Mouse (Mus musculus) myocyte (in vitro differentiated cells): ENCODE results near the gene Emx1. TPM values are rescaled to one million over a fixed set of nuclear protein-coding genes. Genes with fewer than 3 reads are reported as not detected.

Experiments used
- H3K27me3 ChIP-seq: one replicate; pipeline ENCODE4 v1.6.1; 2011; ENCODE audit not compliant: control insufficient read depth, insufficient read depth, insufficient read length
- H3K36me3 ChIP-seq: one replicate; pipeline ENCODE4 v1.6.1; 2011; ENCODE audit not compliant: control insufficient read depth, insufficient read depth
- H3K4me2 ChIP-seq: one replicate; pipeline ENCODE4 v1.6.1; 2011; ENCODE audit warnings: low read depth, control low read depth
- H3K4me3 ChIP-seq: one replicate; pipeline ENCODE4 v1.5.1; 2011; ENCODE audit warnings: mild to moderate bottlenecking, control low read depth, moderate library complexity
- H3K79me2 ChIP-seq: one replicate; pipeline ENCODE4 v1.6.1; 2011; ENCODE audit not compliant: control insufficient read depth, insufficient read depth
- H3ac ChIP-seq: one replicate; pipeline ENCODE4 v1.6.1; 2011; ENCODE audit not compliant: control insufficient read depth, insufficient read length
- CEBPB ChIP-seq: IDR thresholded peaks from 2 replicates; pipeline ENCODE4 v1.6.1; 2011; ENCODE audit warnings: mild to moderate bottlenecking, moderate library complexity; ENCODE audit not compliant: poor library complexity, insufficient read depth, severe bottlenecking
- E2F4 ChIP-seq: IDR thresholded peaks from one replicate; pipeline ENCODE4 v1.6.1; 2011; ENCODE audit warnings: mild to moderate bottlenecking, control low read depth, moderate library complexity; ENCODE audit not compliant: insufficient read depth
- MAX ChIP-seq: IDR thresholded peaks from one replicate; pipeline ENCODE4 v1.6.1; 2011; ENCODE audit warnings: low read depth, mild to moderate bottlenecking, control low read depth
- MYOD1 ChIP-seq, 3 experiments: IDR thresholded peaks; one replicate each; pipeline ENCODE4 v1.6.1; 2011; ENCODE audit warnings: control low read depth in 2 of 3, low read depth in 2 of 3, mild to moderate bottlenecking in 2 of 3, moderate library complexity in 1 of 3; ENCODE audit not compliant: insufficient read length in 2 of 3, control insufficient read depth in 1 of 3
- MYOG ChIP-seq, 3 experiments: IDR thresholded peaks; one replicate each; pipeline ENCODE4 v1.6.1; 2011; ENCODE audit warnings: control low read depth in 2 of 3, low read depth in 2 of 3, mild to moderate bottlenecking in 2 of 3; ENCODE audit not compliant: insufficient read length in 2 of 3, control insufficient read depth in 1 of 3, insufficient read depth in 1 of 3
- POLR2A ChIP-seq: IDR thresholded peaks from one replicate; pipeline ENCODE4 v1.6.1; 2011; ENCODE audit warnings: low read depth, mild to moderate bottlenecking, control low read depth, moderate library complexity; ENCODE audit not compliant: insufficient read length
- POLR2AphosphoS2 ChIP-seq: IDR thresholded peaks from one replicate; pipeline ENCODE4 v1.6.1; 2011; ENCODE audit warnings: low read depth, control low read depth; ENCODE audit not compliant: insufficient read length
- REST ChIP-seq: IDR thresholded peaks from one replicate; pipeline ENCODE4 v1.6.1; 2011; ENCODE audit warnings: mild to moderate bottlenecking, control low read depth, moderate library complexity; ENCODE audit not compliant: insufficient read depth, insufficient read length
- SRF ChIP-seq: IDR thresholded peaks from one replicate; pipeline ENCODE4 v1.6.1; 2011; ENCODE audit warnings: low read depth; ENCODE audit not compliant: control insufficient read depth, insufficient read length
- TCF12 ChIP-seq: IDR thresholded peaks from one replicate; pipeline ENCODE4 v1.6.1; 2011; ENCODE audit warnings: mild to moderate bottlenecking, control low read depth; ENCODE audit not compliant: poor library complexity, insufficient read depth, severe bottlenecking
- TCF3 ChIP-seq: IDR thresholded peaks from one replicate; pipeline ENCODE4 v1.6.1; 2011; ENCODE audit warnings: low read depth, control low read depth; ENCODE audit not compliant: insufficient read length
- USF1 ChIP-seq: IDR thresholded peaks from one replicate; pipeline ENCODE4 v1.6.1; 2011; ENCODE audit warnings: low read depth, mild to moderate bottlenecking, control low read depth, moderate library complexity
- polyA plus RNA-seq: library from polyadenylated mRNA; unstranded; fragments of >200 nt; fragmentation: generic; extraction: Trizol; gene quantifications from one replicate; pipeline ENCODE4 v1.2.1, GENCODE M21; 2012; ENCODE audit warnings: missing spikeins

The Emx1 gene
- polyA plus RNA-seq, 1 experiment, result not detected

DNA sequence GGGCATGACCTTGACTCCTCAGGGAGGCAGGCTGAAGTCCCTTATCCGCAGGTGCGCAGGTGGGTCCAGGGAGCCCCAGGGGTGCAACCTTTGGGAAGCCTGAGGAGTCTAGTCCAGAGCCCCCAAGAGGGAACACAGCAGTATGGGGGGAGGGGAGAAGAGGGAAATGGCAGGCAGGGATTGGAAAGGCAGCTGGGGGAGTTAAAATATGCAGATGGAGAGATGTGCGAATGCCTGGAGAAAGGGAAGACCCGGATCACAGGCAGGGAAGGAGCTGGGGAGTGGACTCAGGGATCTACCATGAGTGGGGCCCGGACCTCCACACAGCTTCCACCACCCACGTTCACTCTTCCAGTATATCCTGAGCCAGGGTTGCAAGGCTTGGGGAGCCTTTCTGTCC, 44.2 kb downstream of the Emx1 start:
- H3K4me3 ChIP-seq, result no peak overlapping the region
- no peaks in the 10 kb centered on the region for H3K79me2 ChIP-seq
- TF ChIP-seq TCF3, result no peak
- TF ChIP-seq SRF, result no peak
- no peak for TF ChIP-seq REST
- no peak for TF ChIP-seq E2F4
- no peak for TF ChIP-seq CEBPB
- TF ChIP-seq MAX, result no peak
- no peak for TF ChIP-seq USF1
- no peak for TF ChIP-seq TCF12
- TF ChIP-seq MYOD1 (IDR thresholded peaks at IDR 0.05; ENCODE audit: control insufficient read depth in 1 of 3, insufficient read length in 2 of 3, low read depth in 2 of 3), result no peak
- no peak for TF ChIP-seq POLR2A
- no peak for TF ChIP-seq MYOG (IDR thresholded peaks at IDR 0.05; ENCODE audit: control insufficient read depth in 1 of 3, insufficient read depth in 1 of 3, insufficient read length in 2 of 3, low read depth in 2 of 3)
- TF ChIP-seq POLR2AphosphoS2, result no peak
- no peak overlapping the region for H3K4me2 ChIP-seq
- H3ac ChIP-seq, result no peak overlapping the region
- peaks cover 24% of the 10 kb centered on the region for H3K27me3 ChIP-seq
- H3K36me3 ChIP-seq, result no peaks in the 10 kb centered on the region

DNA sequence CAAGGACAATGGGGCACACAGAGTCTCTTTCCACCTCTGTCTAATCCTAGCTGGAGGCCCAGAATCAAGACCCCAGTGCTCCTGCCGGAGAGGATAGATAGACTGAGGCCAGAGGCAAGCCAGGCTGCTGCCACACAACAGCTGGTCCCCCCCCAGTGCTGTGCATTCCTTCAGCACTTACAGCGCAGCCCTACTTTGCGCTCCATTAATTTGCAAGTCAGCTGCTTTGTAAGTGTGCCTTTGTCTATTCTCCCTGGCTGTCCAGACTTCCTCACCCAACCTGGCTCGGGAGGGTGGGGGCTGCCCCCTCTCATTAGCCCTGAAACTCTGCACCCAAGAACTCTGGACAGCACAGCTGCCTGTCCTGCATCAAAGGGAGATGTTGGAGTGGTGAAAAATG, 44.8 kb downstream of the Emx1 start:
- no peaks in the 10 kb centered on the region for H3K36me3 ChIP-seq

GRCm38 (mm10) chr6:85232836-85233623, 45.8 kb downstream of the Emx1 start:
- Histone ChIP-seq H3ac (no peak overlapping the region), H3K36me3 (no peaks in the 10 kb centered on the region), H3K4me3 (no peak overlapping the region), H3K79me2 (no peaks in the 10 kb centered on the region), H3K27me3 (peaks cover 14% of the 10 kb centered on the region), H3K4me2 (no peak overlapping the region)
- TF ChIP-seq E2F4, result no peak

More for the DNA sequence above, 44.8 kb downstream of the Emx1 start:
- Histone ChIP-seq H3K27me3 (peaks cover 21% of the 10 kb centered on the region), H3K4me2 (no peak overlapping the region), H3K79me2 (no peaks in the 10 kb centered on the region), H3K4me3 (no peak overlapping the region), H3ac (no peak overlapping the region)
- TF ChIP-seq CEBPB (no peak), MYOG (IDR thresholded peaks at IDR 0.05; ENCODE audit: control insufficient read depth in 1 of 3, insufficient read depth in 1 of 3, insufficient read length in 2 of 3, low read depth in 2 of 3) (no peak), TCF12 (no peak), SRF (no peak)

- H3K79me2 ChIP-seq, result no peaks in the 10 kb centered on the region
- H3K36me3 ChIP-seq, result no peaks in the 10 kb centered on the region
- no peak overlapping the region for H3ac ChIP-seq
- TF ChIP-seq POLR2A, result no peak
- TF ChIP-seq TCF12, result no peak
- no peak for TF ChIP-seq USF1
- TF ChIP-seq MAX, result no peak
- no peak for TF ChIP-seq POLR2AphosphoS2
- no peak for TF ChIP-seq MYOG (IDR thresholded peaks at IDR 0.05; ENCODE audit: control insufficient read depth in 1 of 3, insufficient read depth in 1 of 3, insufficient read length in 2 of 3, low read depth in 2 of 3)
- TF ChIP-seq REST, result no peak
- no peak for TF ChIP-seq CEBPB
- no peak for TF ChIP-seq E2F4
- TF ChIP-seq MYOD1 (IDR thresholded peaks at IDR 0.05; ENCODE audit: control insufficient read depth in 1 of 3, insufficient read length in 2 of 3, low read depth in 2 of 3), result no peak
- no peak for TF ChIP-seq TCF3
- TF ChIP-seq SRF, result no peak
- peaks cover 12% of the 10 kb centered on the region for H3K27me3 ChIP-seq
- H3K4me3 ChIP-seq, result no peak overlapping the region
- H3K4me2 ChIP-seq, result no peak overlapping the region
These were observed 47.6 kb downstream of the Emx1 start for GRCm38 (mm10) chr6:85234796-85235195.

DNA sequence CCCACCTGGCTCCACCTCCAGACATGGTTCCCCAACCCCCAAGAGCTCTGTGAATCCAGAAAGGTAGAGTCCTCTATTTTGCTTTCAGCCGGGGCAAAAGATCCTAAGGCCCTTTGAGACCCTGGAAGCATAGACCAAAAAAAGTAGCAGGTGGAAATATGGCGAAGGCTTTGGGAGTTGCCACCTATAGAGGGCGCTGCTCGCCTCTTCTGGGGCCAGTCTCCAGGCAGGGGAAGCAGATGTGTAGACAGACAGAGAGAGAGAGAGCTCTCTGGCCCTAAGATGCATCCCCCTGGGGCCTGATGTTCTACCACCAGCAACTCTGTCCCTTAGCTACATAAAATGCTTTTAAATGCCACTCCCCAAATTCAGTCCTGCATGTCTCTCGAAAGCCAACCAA, 49.8 kb downstream of the Emx1 start:
- no peak for TF ChIP-seq TCF3
- no peak for TF ChIP-seq MYOD1 (IDR thresholded peaks at IDR 0.05; ENCODE audit: control insufficient read depth in 1 of 3, insufficient read length in 2 of 3, low read depth in 2 of 3)
- Histone ChIP-seq H3K27me3 (peaks cover under 1% of the 10 kb centered on the region), H3K79me2 (no peaks in the 10 kb centered on the region), H3K4me3 (no peak overlapping the region), H3ac (no peak overlapping the region), H3K4me2 (no peak overlapping the region), H3K36me3 (no peaks in the 10 kb centered on the region)
